Mouse (Mus musculus): ENCODE results near the gene Fam71b. TPM values are rescaled to one million over a fixed set of nuclear protein-coding genes. Genes with fewer than 3 reads are reported as not detected.

Gene Fam71b
- total and polyA plus RNA-seq, 3 experiments: not detected

DNA sequence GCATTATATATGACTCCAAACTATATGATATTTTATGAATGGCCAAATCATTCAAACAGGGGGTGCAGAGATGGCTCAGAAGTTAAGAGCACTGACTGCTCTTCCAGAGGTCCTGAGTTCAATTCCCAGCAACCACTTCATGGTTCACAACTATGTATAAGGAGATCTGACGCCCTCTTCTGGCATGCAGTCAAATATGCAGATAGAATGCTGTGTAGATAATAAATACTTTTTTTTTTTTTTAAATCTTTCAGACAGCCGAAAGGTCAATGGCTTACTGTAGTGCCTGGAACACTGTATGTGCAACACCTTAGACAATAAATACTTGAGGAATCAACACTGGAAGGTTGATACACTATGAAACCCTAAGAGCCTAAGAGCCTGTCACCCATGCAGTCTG lies 33.8 kb downstream of the Fam71b start:
- H3K4me3 ChIP-seq (ENCODE audit: control insufficient read depth in 1 of 2, insufficient read depth in 1 of 2, low read depth in 2 of 2, low read length in 2 of 2): no peak overlapping the region
- TF ChIP-seq CTCF (IDR thresholded peaks at IDR 0.05 in 2 of 3, conservative IDR thresholded peaks at IDR 0.05 in 1 of 3; ENCODE audit: control insufficient read depth in 1 of 3, insufficient read depth in 1 of 3, low read depth in 2 of 3, low read length in 3 of 3, poor library complexity in 1 of 3, severe bottlenecking in 1 of 3) (peak in 1 of 3 experiments; percentile 26; a peak in 1 of 6 replicates), ZNF384 (IDR thresholded peaks at IDR 0.05; ENCODE audit: low read depth, low read length) (peak; percentile 75), BHLHE40 (IDR thresholded peaks at IDR 0.05; ENCODE audit: borderline replicate concordance, low read depth, low read length) (no peak)
- peak; percentile 34 for DNase-seq (ENCODE audit: low read depth, low spot score)
- H3K9me3 ChIP-seq (replicated peaks; ENCODE audit: insufficient read depth, low read length): no peaks in the 10 kb centered on the region
- no peak overlapping the region for H3K9ac ChIP-seq (ENCODE audit: control insufficient read depth, low read depth, low read length, poor library complexity, severe bottlenecking)
- H3K27ac ChIP-seq (ENCODE audit: control insufficient read depth, low read depth, low read length): no peak overlapping the region
- H3K4me1 ChIP-seq (ENCODE audit: control insufficient read depth in 1 of 2, insufficient read depth in 2 of 2, low read length in 2 of 2): peaks cover under 1 to 2% of the 10 kb centered on the region in 2 experiments; a peak in 2 of 4 replicates
- peaks cover 0 to 7% of the 10 kb centered on the region in 2 experiments; a peak in 2 of 4 replicates for H3K36me3 ChIP-seq (ENCODE audit: control insufficient read depth in 1 of 2, insufficient read depth in 2 of 2, low read length in 2 of 2)
- H3K27me3 ChIP-seq (ENCODE audit: control insufficient read depth in 1 of 2, insufficient read depth in 2 of 2, low read length in 2 of 2): no peaks in the 10 kb centered on the region
- no peaks in the 10 kb centered on the region for H3K79me2 ChIP-seq (ENCODE audit: control insufficient read depth, insufficient read depth, low read length, poor library complexity)

DNA sequence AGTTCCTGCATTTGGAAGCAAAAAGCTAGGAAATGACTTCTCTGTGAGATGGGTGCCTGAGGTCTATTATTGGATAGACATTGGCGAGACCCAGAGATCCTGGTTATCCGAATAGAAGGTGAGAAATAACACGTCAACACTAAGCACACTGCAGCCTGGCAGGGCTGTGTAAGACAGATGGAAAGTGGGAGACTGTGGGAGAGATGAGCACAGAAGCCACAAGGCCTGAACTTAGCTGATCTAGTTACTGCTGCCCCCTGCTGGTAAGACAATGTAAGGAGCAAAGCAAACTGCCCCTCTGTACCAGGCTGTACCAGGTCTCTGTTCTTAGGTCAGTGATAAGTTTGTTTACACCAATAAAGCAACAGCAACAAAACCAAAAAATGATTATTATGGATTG lies 34.8 kb downstream of the Fam71b start:
- H3K4me1 ChIP-seq (ENCODE audit: control insufficient read depth in 1 of 2, insufficient read depth in 2 of 2, low read length in 2 of 2): peaks cover 8 to 9% of the 10 kb centered on the region in 2 experiments
- no peaks in the 10 kb centered on the region for H3K27me3 ChIP-seq (ENCODE audit: control insufficient read depth in 1 of 2, insufficient read depth in 2 of 2, low read length in 2 of 2)
- no peaks in the 10 kb centered on the region for H3K79me2 ChIP-seq (ENCODE audit: control insufficient read depth, insufficient read depth, low read length, poor library complexity)
- peaks cover 0 to 17% of the 10 kb centered on the region in 2 experiments; a peak in 2 of 4 replicates for H3K36me3 ChIP-seq (ENCODE audit: control insufficient read depth in 1 of 2, insufficient read depth in 2 of 2, low read length in 2 of 2)
- no peak overlapping the region for H3K4me3 ChIP-seq (ENCODE audit: control insufficient read depth in 1 of 2, insufficient read depth in 1 of 2, low read depth in 2 of 2, low read length in 2 of 2)
- H3K9me3 ChIP-seq (replicated peaks; ENCODE audit: insufficient read depth, low read length): no peaks in the 10 kb centered on the region
- DNase-seq (ENCODE audit: low read depth, low spot score): peak; percentile 92
- no peak overlapping the region for H3K27ac ChIP-seq (ENCODE audit: control insufficient read depth, low read depth, low read length)
- TF ChIP-seq CTCF (IDR thresholded peaks at IDR 0.05 in 2 of 3, conservative IDR thresholded peaks at IDR 0.05 in 1 of 3; ENCODE audit: control insufficient read depth in 1 of 3, insufficient read depth in 1 of 3, low read depth in 2 of 3, low read length in 3 of 3, poor library complexity in 1 of 3, severe bottlenecking in 1 of 3) (peak; percentile 86 to 92 (median 86)), USF1 (IDR thresholded peaks at IDR 0.05; ENCODE audit: low read depth, low read length) (no peak), SMC3 (IDR thresholded peaks at IDR 0.05; ENCODE audit: low read depth, low read length) (peak; percentile 81), KAT2A (conservative IDR thresholded peaks at IDR 0.05; ENCODE audit: low read depth, low read length) (no peak), MYB (IDR thresholded peaks at IDR 0.05; ENCODE audit: low read depth, low read length) (no peak), USF2 (IDR thresholded peaks at IDR 0.05; ENCODE audit: borderline replicate concordance in 1 of 2, insufficient read depth in 1 of 2, low read depth in 1 of 2, low read length in 2 of 2) (no peak), HCFC1 (IDR thresholded peaks at IDR 0.05; ENCODE audit: low read depth, low read length) (no peak), MXI1 (IDR thresholded peaks at IDR 0.05; ENCODE audit: low read depth, low read length) (no peak), TBP (IDR thresholded peaks at IDR 0.05; ENCODE audit: low read depth, low read length) (no peak), RAD21 (IDR thresholded peaks at IDR 0.05; ENCODE audit: low read depth, low read length) (peak; percentile 77), NRF1 (IDR thresholded peaks at IDR 0.05; ENCODE audit: insufficient read depth, low read depth, low read length, poor library complexity, severe bottlenecking) (no peak), TAL1 (IDR thresholded peaks at IDR 0.05; ENCODE audit: low read length) (no peak), ZNF384 (IDR thresholded peaks at IDR 0.05; ENCODE audit: low read depth, low read length) (peak; percentile 26; the same call in 1 of the 2 replicates), MAZ (IDR thresholded peaks at IDR 0.05; ENCODE audit: low read depth, low read length) (no peak), ZC3H11A (IDR thresholded peaks at IDR 0.05; ENCODE audit: low read depth, low read length) (peak; percentile 61), CHD1 (IDR thresholded peaks at IDR 0.05; ENCODE audit: low read depth, low read length) (no peak), JUND (IDR thresholded peaks at IDR 0.05; ENCODE audit: low read depth, low read length) (no peak)
- no peak overlapping the region for H3K9ac ChIP-seq (ENCODE audit: control insufficient read depth, low read depth, low read length, poor library complexity, severe bottlenecking)
